Mouse (Mus musculus) G1E (cell line): ENCODE measurements around the gene Lalba. TPM values are rescaled to one million over a fixed set of nuclear protein-coding genes. Genes with fewer than 3 reads are reported as not detected.

ENCODE experiments used
- ATAC-seq: 2 replicates; pipeline ENCODE4 v1.8.0; 2016; ENCODE audit warnings: mild to moderate bottlenecking; ENCODE audit not compliant: insufficient number of reproducible peaks, poor library complexity, low FRiP score, severe bottlenecking; ENCODE audit errors: extremely low read depth
- DNase-seq: peaks from one replicate; pipeline ENCODE4 v3.0.0; 2012; ENCODE audit warnings: low spot score
- H3K27me3 ChIP-seq: 2 replicates; pipeline ENCODE4 v1.6.1; 2012; ENCODE audit warnings: mild to moderate bottlenecking, low read length, inconsistent platforms; ENCODE audit not compliant: insufficient read depth
- H3K36me3 ChIP-seq: replicated peaks from 2 replicates; pipeline ENCODE3; 2012; ENCODE audit warnings: mild to moderate bottlenecking, inconsistent platforms
- H3K4me1 ChIP-seq: 2 replicates; pipeline ENCODE4 v1.6.1; 2012; ENCODE audit warnings: low read depth, low read length, inconsistent platforms, mixed read lengths; ENCODE audit not compliant: insufficient read depth
- H3K4me3 ChIP-seq: 2 replicates; pipeline ENCODE4 v1.5.1; 2012; ENCODE audit warnings: low read depth, mild to moderate bottlenecking, inconsistent platforms, low read length, moderate library complexity, mixed read lengths
- H3K9me3 ChIP-seq: replicated peaks from 2 replicates; pipeline ENCODE4 v1.6.1; 2012; ENCODE audit warnings: inconsistent platforms
- CTCF ChIP-seq: IDR thresholded peaks from 2 replicates; pipeline ENCODE4 v1.5.1; 2012; ENCODE audit warnings: low read depth, low read length, inconsistent platforms, mixed read lengths
- GATA1 ChIP-seq: IDR thresholded peaks from 2 replicates; pipeline ENCODE4 v1.6.1; 2012; ENCODE audit warnings: borderline replicate concordance, low read length, inconsistent platforms, mixed read lengths
- GATA2 ChIP-seq: IDR thresholded peaks from 2 replicates; pipeline ENCODE4 v1.6.1; 2012; ENCODE audit warnings: low read depth, low read length, inconsistent platforms, borderline replicate concordance
- POLR2AphosphoS5 ChIP-seq: IDR thresholded peaks from 2 replicates; pipeline ENCODE4 v1.6.1; 2012; ENCODE audit warnings: low read depth, low read length, inconsistent platforms; ENCODE audit not compliant: insufficient replicate concordance
- TAL1 ChIP-seq: conservative IDR thresholded peaks from 2 replicates; pipeline ENCODE4 v1.6.1; 2012; ENCODE audit warnings: low read depth, low read length, inconsistent platforms, mixed read lengths
- polyA plus RNA-seq: library from polyadenylated mRNA; stranded (reverse); fragments of >175 nt; gene quantifications from 2 replicates; pipeline ENCODE4 v1.2.3, GENCODE M21; 2012
- total RNA-seq, 2 experiments: library from RNA; stranded (forward) in 1 of 2; stranded (reverse) in 1 of 2; fragments of 200-1000 nt in 1 of 2; fragments of >200 nt in 1 of 2; fragmentation: Nextera tagmentation in 1 of 2; gene quantifications; 2 replicates each; pipeline ENCODE4 v1.2.3; 2014 to 2017

Gene Lalba
- total and polyA plus RNA-seq, 3 experiments, result not detected

- Histone ChIP-seq H3K36me3 (no peaks in the 10 kb centered on the region), H3K4me1 (no peaks in the 10 kb centered on the region), H3K27me3 (peaks cover 18% of the 10 kb centered on the region), H3K9me3 (no peaks in the 10 kb centered on the region), H3K4me3 (no peak overlapping the region)
- TF ChIP-seq CTCF (no peak), GATA1 (no peak), POLR2AphosphoS5 (no peak), TAL1 (no peak), GATA2 (no peak)
- no peak for ATAC-seq
- no peak for DNase-seq
Observed at GRCm38 (mm10) chr15:98497631-98498030, 15.1 kb upstream of the Lalba start.

- H3K4me1 ChIP-seq, result peaks cover 2% of the 10 kb centered on the region; the same call in 1 of the 2 replicates
- H3K36me3 ChIP-seq, result no peaks in the 10 kb centered on the region
- DNase-seq (no peak), ATAC-seq (no peak)
- H3K4me3 ChIP-seq, result no peak within 1 kb of the TSS
- peaks cover 3% of the 10 kb centered on the region for H3K27me3 ChIP-seq
- H3K9me3 ChIP-seq, result peaks cover 2% of the 10 kb centered on the region; the same call in 1 of the 2 replicates
- TF ChIP-seq GATA2, result no peak
- TF ChIP-seq GATA1, result no peak
- TF ChIP-seq TAL1, result no peak
- TF ChIP-seq CTCF, result no peak
- no peak for TF ChIP-seq POLR2AphosphoS5
Observed at GRCm38 (mm10) chr15:98492102-98492501, 9.6 kb upstream of the Lalba start, which contains the start of gene Olfr279. TSS of gene Olfr279 (plus strand) at chr15:98492402.

GRCm38 (mm10) chr15:98491332-98491731 lies 8.8 kb upstream of the Lalba start:
- H3K4me3 ChIP-seq, result no peak overlapping the region
- DNase-seq, result no peak
- H3K4me1 ChIP-seq, result peaks cover 2% of the 10 kb centered on the region; the same call in 1 of the 2 replicates
- H3K9me3 ChIP-seq, result peaks cover 2% of the 10 kb centered on the region; the same call in 1 of the 2 replicates
- H3K36me3 ChIP-seq, result no peaks in the 10 kb centered on the region
- H3K27me3 ChIP-seq, result peaks cover 3% of the 10 kb centered on the region
- ATAC-seq, result no peak
- TF ChIP-seq POLR2AphosphoS5 (no peak), CTCF (no peak), GATA1 (no peak), GATA2 (no peak), TAL1 (no peak)

- Histone ChIP-seq H3K27me3 (peaks cover 10% of the 10 kb centered on the region; the same call in 1 of the 2 replicates), H3K4me3 (no peak overlapping the region), H3K36me3 (no peaks in the 10 kb centered on the region), H3K9me3 (peaks cover 2% of the 10 kb centered on the region; the same call in 1 of the 2 replicates), H3K4me1 (peaks cover 2% of the 10 kb centered on the region; the same call in 1 of the 2 replicates)
- DNase-seq (no peak), ATAC-seq (no peak)
- TF ChIP-seq GATA1, result no peak
- TF ChIP-seq POLR2AphosphoS5, result no peak
- no peak for TF ChIP-seq CTCF
- TF ChIP-seq GATA2, result no peak
- no peak for TF ChIP-seq TAL1
Observed at GRCm38 (mm10) chr15:98486433-98487021, 4.0 kb upstream of the Lalba start.

GRCm38 (mm10) chr15:98483907-98484886 lies 1.7 kb upstream of the Lalba start:
- H3K4me1 ChIP-seq, result peaks cover 2% of the 10 kb centered on the region; the same call in 1 of the 2 replicates

More at GRCm38 (mm10) chr15:98483907-98484886, 1.7 kb upstream of the Lalba start:
- H3K4me3 ChIP-seq, result no peak overlapping the region
- peaks cover 2% of the 10 kb centered on the region; the same call in 1 of the 2 replicates for H3K9me3 ChIP-seq
- TF ChIP-seq CTCF, result no peak
- TF ChIP-seq GATA1, result no peak
- no peak for TF ChIP-seq TAL1
- no peak for TF ChIP-seq POLR2AphosphoS5
- no peak for TF ChIP-seq GATA2
- ATAC-seq, result no peak
- no peaks in the 10 kb centered on the region for H3K36me3 ChIP-seq
- DNase-seq, result no peak
- peaks cover 14% of the 10 kb centered on the region; the same call in 1 of the 2 replicates for H3K27me3 ChIP-seq
